Mouse (Mus musculus) G1E (cell line): ENCODE measurements around the gene Iqcn. TPM values are rescaled to one million over a fixed set of nuclear protein-coding genes. Genes with fewer than 3 reads are reported as not detected.

Source experiments
- ATAC-seq: 2 replicates; pipeline ENCODE4 v1.8.0; 2016; ENCODE audit warnings: mild to moderate bottlenecking; ENCODE audit not compliant: insufficient number of reproducible peaks, poor library complexity, low FRiP score, severe bottlenecking; ENCODE audit errors: extremely low read depth
- DNase-seq: peaks from one replicate; pipeline ENCODE4 v3.0.0; 2012; ENCODE audit warnings: low spot score
- H3K27me3 ChIP-seq: 2 replicates; pipeline ENCODE4 v1.6.1; 2012; ENCODE audit warnings: mild to moderate bottlenecking, low read length, inconsistent platforms; ENCODE audit not compliant: insufficient read depth
- H3K36me3 ChIP-seq: replicated peaks from 2 replicates; pipeline ENCODE3; 2012; ENCODE audit warnings: mild to moderate bottlenecking, inconsistent platforms
- H3K4me1 ChIP-seq: 2 replicates; pipeline ENCODE4 v1.6.1; 2012; ENCODE audit warnings: low read depth, low read length, inconsistent platforms, mixed read lengths; ENCODE audit not compliant: insufficient read depth
- H3K4me3 ChIP-seq: 2 replicates; pipeline ENCODE4 v1.5.1; 2012; ENCODE audit warnings: low read depth, mild to moderate bottlenecking, inconsistent platforms, low read length, moderate library complexity, mixed read lengths
- H3K9me3 ChIP-seq: replicated peaks from 2 replicates; pipeline ENCODE4 v1.6.1; 2012; ENCODE audit warnings: inconsistent platforms
- CTCF ChIP-seq: IDR thresholded peaks from 2 replicates; pipeline ENCODE4 v1.5.1; 2012; ENCODE audit warnings: low read depth, low read length, inconsistent platforms, mixed read lengths
- GATA1 ChIP-seq: IDR thresholded peaks from 2 replicates; pipeline ENCODE4 v1.6.1; 2012; ENCODE audit warnings: borderline replicate concordance, low read length, inconsistent platforms, mixed read lengths
- GATA2 ChIP-seq: IDR thresholded peaks from 2 replicates; pipeline ENCODE4 v1.6.1; 2012; ENCODE audit warnings: low read depth, low read length, inconsistent platforms, borderline replicate concordance
- POLR2AphosphoS5 ChIP-seq: IDR thresholded peaks from 2 replicates; pipeline ENCODE4 v1.6.1; 2012; ENCODE audit warnings: low read depth, low read length, inconsistent platforms; ENCODE audit not compliant: insufficient replicate concordance
- TAL1 ChIP-seq: conservative IDR thresholded peaks from 2 replicates; pipeline ENCODE4 v1.6.1; 2012; ENCODE audit warnings: low read depth, low read length, inconsistent platforms, mixed read lengths
- polyA plus RNA-seq: library from polyadenylated mRNA; stranded (reverse); fragments of >175 nt; gene quantifications from 2 replicates; pipeline ENCODE4 v1.2.3, GENCODE M21; 2012
- total RNA-seq, 2 experiments: library from RNA; stranded (forward) in 1 of 2; stranded (reverse) in 1 of 2; fragments of 200-1000 nt in 1 of 2; fragments of >200 nt in 1 of 2; fragmentation: Nextera tagmentation in 1 of 2; gene quantifications; 2 replicates each; pipeline ENCODE4 v1.2.3; 2014 to 2017

Gene Iqcn
- total RNA-seq (2014; fragmentation: Nextera tagmentation) (not detected in 2 replicates), total RNA-seq (2017) (0.05 and 0.06 TPM in 2 replicates), polyA plus RNA-seq (0.02 TPM in 1 of 2 replicates, not detected in the other)

- no peak for TF ChIP-seq TAL1
- no peak for TF ChIP-seq CTCF
- TF ChIP-seq POLR2AphosphoS5, result no peak
- TF ChIP-seq GATA2, result no peak
- no peak for TF ChIP-seq GATA1
- H3K4me1 ChIP-seq, result peaks cover 29% of the 10 kb centered on the region
- no peak within 1 kb of the TSS for H3K4me3 ChIP-seq
These were observed at the start of gene Iqcn for GRCm38 (mm10) chr8:70703287-70703686. Gene Iqcn (plus strand): TSS chr8:70703457.

GRCm38 (mm10) chr8:70654121-70654520 lies 49.1 kb upstream of the Iqcn start:
- no peaks in the 10 kb centered on the region for H3K9me3 ChIP-seq
- TF ChIP-seq GATA2, result no peak
- no peak for TF ChIP-seq CTCF
- TF ChIP-seq GATA1, result no peak
- TF ChIP-seq POLR2AphosphoS5, result no peak
- no peak for TF ChIP-seq TAL1
- no peaks in the 10 kb centered on the region for H3K27me3 ChIP-seq
- H3K4me1 ChIP-seq, result peaks cover 21% of the 10 kb centered on the region
- DNase-seq (no peak), ATAC-seq (no peak)
- H3K4me3 ChIP-seq, result no peak overlapping the region
- H3K36me3 ChIP-seq, result peaks cover 85% of the 10 kb centered on the region

More at GRCm38 (mm10) chr8:70703287-70703686, at the start of gene Iqcn:
- no peaks in the 10 kb centered on the region for H3K9me3 ChIP-seq
- DNase-seq, result no peak
- peaks cover 28% of the 10 kb centered on the region for H3K27me3 ChIP-seq
- ATAC-seq, result no peak
- H3K36me3 ChIP-seq, result peaks cover 15% of the 10 kb centered on the region

DNA sequence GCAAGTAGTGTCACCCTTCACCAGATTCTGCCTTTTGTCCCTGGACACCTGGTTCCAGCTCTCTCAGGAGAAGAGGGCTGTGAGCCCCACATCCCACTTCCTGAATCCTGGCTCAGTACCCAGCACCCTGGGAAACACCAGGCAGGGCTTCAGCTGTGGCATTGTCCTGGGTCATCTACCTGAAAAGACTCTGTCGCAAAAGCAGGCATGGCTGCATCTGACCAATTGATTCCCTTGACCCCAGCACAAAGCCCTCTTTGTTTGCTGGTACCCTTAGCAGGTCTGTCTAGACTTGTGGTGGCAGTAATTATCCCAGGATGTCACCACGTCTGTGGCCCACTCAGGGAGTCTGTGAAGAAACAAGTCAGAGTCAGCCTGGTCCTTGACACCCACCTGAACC lies 47.8 kb upstream of the Iqcn start:
- H3K27me3 ChIP-seq, result no peaks in the 10 kb centered on the region
- peaks cover 71% of the 10 kb centered on the region for H3K36me3 ChIP-seq
- no peak overlapping the region for H3K4me3 ChIP-seq
- TF ChIP-seq POLR2AphosphoS5, result no peak
- TF ChIP-seq CTCF, result no peak
- TF ChIP-seq TAL1, result no peak
- TF ChIP-seq GATA1, result no peak
- no peaks in the 10 kb centered on the region for H3K9me3 ChIP-seq
- ATAC-seq, result no peak
- peaks cover 23% of the 10 kb centered on the region for H3K4me1 ChIP-seq
- no peak for DNase-seq

DNA sequence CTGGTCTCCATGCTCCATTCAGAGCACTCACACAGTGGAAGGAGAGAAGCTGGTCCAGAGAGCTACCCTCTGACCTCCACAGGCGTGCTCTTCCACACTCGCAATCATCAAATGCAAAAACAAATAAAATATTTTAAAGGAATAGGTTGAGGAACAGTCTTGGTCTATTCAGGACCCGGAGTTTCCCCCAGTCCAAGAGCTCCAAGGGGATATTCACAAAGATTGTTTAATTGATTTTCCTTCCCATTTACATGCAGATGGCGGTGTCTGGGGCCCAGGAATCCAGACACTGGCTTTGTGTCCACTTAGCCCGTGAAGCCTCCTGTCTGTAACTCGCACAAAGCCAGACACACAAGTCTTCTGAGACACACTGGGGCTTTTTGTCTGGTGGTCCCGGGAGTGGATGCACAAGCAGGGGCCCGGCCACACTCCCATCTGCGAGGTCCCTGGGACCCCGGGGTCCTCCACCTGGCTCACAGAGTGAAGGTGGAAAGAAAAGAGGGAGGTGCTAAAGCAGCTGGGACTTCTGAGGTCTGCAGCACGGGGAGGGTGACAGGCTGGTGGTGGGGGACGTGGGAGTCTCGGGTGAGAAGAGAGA lies 47.0 kb upstream of the Iqcn start:
- peaks cover 63% of the 10 kb centered on the region for H3K36me3 ChIP-seq
- H3K4me3 ChIP-seq, result no peak overlapping the region
- H3K9me3 ChIP-seq, result no peaks in the 10 kb centered on the region
- no peak for TF ChIP-seq POLR2AphosphoS5
- TF ChIP-seq CTCF, result no peak
- TF ChIP-seq GATA2, result no peak
- TF ChIP-seq TAL1, result no peak
- TF ChIP-seq GATA1, result no peak
- no peaks in the 10 kb centered on the region for H3K27me3 ChIP-seq
- DNase-seq (no peak), ATAC-seq (no peak)
- peaks cover 29% of the 10 kb centered on the region for H3K4me1 ChIP-seq

GRCm38 (mm10) chr8:70657214-70657613 lies 46.0 kb upstream of the Iqcn start:
- H3K36me3 ChIP-seq, result peaks cover 54% of the 10 kb centered on the region
- no peaks in the 10 kb centered on the region for H3K9me3 ChIP-seq
- H3K4me1 ChIP-seq, result peaks cover 32% of the 10 kb centered on the region
- TF ChIP-seq POLR2AphosphoS5 (no peak), GATA1 (no peak), CTCF (no peak), TAL1 (no peak), GATA2 (no peak)
- H3K27me3 ChIP-seq, result no peaks in the 10 kb centered on the region
- ATAC-seq, result no peak
- no peak for DNase-seq
- no peak overlapping the region for H3K4me3 ChIP-seq

- no peaks in the 10 kb centered on the region for H3K27me3 ChIP-seq
- no peak overlapping the region for H3K4me3 ChIP-seq
- H3K36me3 ChIP-seq, result peaks cover 48% of the 10 kb centered on the region
- DNase-seq (no peak), ATAC-seq (no peak)
- H3K4me1 ChIP-seq, result peaks cover 33% of the 10 kb centered on the region
- H3K9me3 ChIP-seq, result no peaks in the 10 kb centered on the region
- TF ChIP-seq GATA1 (no peak), POLR2AphosphoS5 (no peak), TAL1 (no peak), GATA2 (no peak), CTCF (no peak)
These were observed 45.5 kb upstream of the Iqcn start for GRCm38 (mm10) chr8:70657739-70658138.
